Mouse (Mus musculus) sigmoid colon, adult 10 weeks (tissue): ENCODE results near the gene Sptlc3. TPM values are rescaled to one million over a fixed set of nuclear protein-coding genes. Genes with fewer than 3 reads are reported as not detected.

Experiments used
- polyA plus RNA-seq: library from polyadenylated mRNA; stranded (reverse); fragments of 350-450 nt; fragmentation: Illumina TruSeq; extraction: RNeasy Lipid Tissue Mini Kit (QIAGEN cat#74804); gene quantifications from one replicate; pipeline ENCODE4 v1.2.3, GENCODE M21; 2014; ENCODE audit warnings: low read depth, low replicate concordance

Gene Sptlc3
- polyA plus RNA-seq: not detected

GRCm38 (mm10) chr2:139493836-139494235 is at the start of gene Sptlc3:
Sptlc3 (plus strand) TSS chr2:139493913.

GRCm38 (mm10) chr2:139677809-139678274 is 184.1 kb downstream of the Sptlc3 start, which contains the start of gene Ism1:
Ism1 (plus strand) TSS chr2:139678178.

Other genes with a start within 250 kb of the Sptlc3 start
- gene Ism1, start 184.3 kb downstream of the Sptlc3 start, polyA plus RNA-seq: 1.3 TPM